Mouse (Mus musculus) small intestine, adult 2 months (tissue): ENCODE results near the gene Akt2. TPM values are rescaled to one million over a fixed set of nuclear protein-coding genes. Genes with fewer than 3 reads are reported as not detected.

ENCODE experiments used
- H3K27ac ChIP-seq: fragments of 200-500 bp; 2 replicates; pipeline ENCODE4 v1.5.1; 2012; ENCODE audit warnings: low read depth, low read length, control low read depth, inconsistent platforms; ENCODE audit not compliant: insufficient read depth
- H3K27me3 ChIP-seq: fragments of 200-500 bp; 2 replicates; pipeline ENCODE4 v1.6.1; 2012; ENCODE audit warnings: mild to moderate bottlenecking, moderate library complexity, low read length, inconsistent platforms; ENCODE audit not compliant: control insufficient read depth, insufficient read depth
- H3K36me3 ChIP-seq: fragments of 200-500 bp; 2 replicates; pipeline ENCODE4 v1.6.1; 2012; ENCODE audit warnings: mild to moderate bottlenecking, low read length, control low read depth, inconsistent platforms; ENCODE audit not compliant: control insufficient read depth, insufficient read depth
- H3K4me1 ChIP-seq: fragments of 200-500 bp; 2 replicates; pipeline ENCODE4 v1.6.1; 2012; ENCODE audit warnings: low read length, inconsistent platforms, mixed read lengths; ENCODE audit not compliant: control insufficient read depth, insufficient read depth, insufficient read length
- H3K4me3 ChIP-seq: fragments of 200-500 bp; 2 replicates; pipeline ENCODE4 v1.5.1; 2012; ENCODE audit warnings: low read depth, mild to moderate bottlenecking, control low read depth, inconsistent platforms, low read length, moderate library complexity
- CTCF ChIP-seq: fragments of 200-500 bp; IDR thresholded peaks from 2 replicates; pipeline ENCODE4 v1.5.1; 2012; ENCODE audit warnings: low read depth, mild to moderate bottlenecking, control low read depth, inconsistent platforms, low read length, moderate library complexity, mixed read lengths; ENCODE audit not compliant: insufficient replicate concordance, insufficient read length; ENCODE audit errors: extremely low read depth
- POLR2A ChIP-seq: fragments of 200-500 bp; IDR thresholded peaks from 2 replicates; pipeline ENCODE4 v1.6.1; 2012; ENCODE audit warnings: low read depth, mild to moderate bottlenecking, control low read depth, inconsistent platforms, low read length, moderate library complexity
- WGBS: fragments of 180-500 bp; shearing (Covaris S2); methylation state at CpG from one replicate; pipeline ENCODE4 v1.1.7; 2018; 5-methylcytosine and 5-hydroxymethylcytosine counted together
- polyA plus RNA-seq: library from polyadenylated mRNA; depleted of rRNA; stranded (reverse); fragments of >200 nt; gene quantifications from 2 replicates; pipeline ENCODE4 v1.2.3, GENCODE M21; 2012

The Akt2 gene
- polyA plus RNA-seq, 1 experiment = 34.1 TPM

DNA sequence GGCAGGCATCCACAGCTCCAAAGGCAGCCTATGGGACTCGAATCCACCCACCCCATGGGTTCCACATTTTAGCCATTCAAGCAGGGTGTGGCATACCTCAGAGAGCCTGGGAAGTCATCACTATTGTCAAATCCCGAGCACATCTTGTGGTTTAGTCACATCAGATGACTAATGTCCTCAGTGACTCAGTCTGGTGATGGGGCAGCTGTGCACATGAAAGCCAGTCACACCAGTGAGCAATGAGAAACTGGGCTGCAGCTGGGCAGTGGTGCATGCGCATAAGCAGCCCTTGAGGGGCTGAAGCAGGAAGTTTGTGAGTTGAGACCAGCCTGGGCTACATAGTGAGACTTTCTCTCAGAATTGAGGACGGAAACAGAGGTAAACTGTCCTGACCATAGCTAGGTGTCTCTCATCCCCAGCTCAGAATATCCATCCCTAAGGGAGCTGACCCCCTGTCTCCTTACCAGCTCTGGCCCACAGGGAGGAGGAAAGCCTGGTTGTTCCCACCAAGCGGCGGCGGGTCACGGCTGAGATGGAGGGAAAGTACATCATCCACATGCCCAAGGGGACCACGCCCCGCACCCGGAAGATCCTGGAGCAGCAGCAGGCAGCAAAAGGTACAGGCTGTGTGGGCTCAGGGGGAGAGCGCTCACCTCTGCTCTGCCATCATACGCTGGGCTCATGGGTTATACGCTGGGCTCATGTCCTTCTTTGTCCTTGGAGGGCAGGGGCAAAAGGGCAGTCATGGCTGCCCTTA is 17.1 kb upstream of the Akt2 start:
- Histone ChIP-seq H3K4me3 (no peak overlapping the region), H3K27ac (no peak overlapping the region), H3K4me1 (no peaks in the 10 kb centered on the region; the same call in 1 of the 2 replicates), H3K27me3 (no peaks in the 10 kb centered on the region), H3K36me3 (peaks cover 23% of the 10 kb centered on the region)
- whole genome bisulfite sequencing = 90% methylated on average over 14 of the region's 14 CpGs
- TF ChIP-seq POLR2A (no peak), CTCF (no peak)

DNA sequence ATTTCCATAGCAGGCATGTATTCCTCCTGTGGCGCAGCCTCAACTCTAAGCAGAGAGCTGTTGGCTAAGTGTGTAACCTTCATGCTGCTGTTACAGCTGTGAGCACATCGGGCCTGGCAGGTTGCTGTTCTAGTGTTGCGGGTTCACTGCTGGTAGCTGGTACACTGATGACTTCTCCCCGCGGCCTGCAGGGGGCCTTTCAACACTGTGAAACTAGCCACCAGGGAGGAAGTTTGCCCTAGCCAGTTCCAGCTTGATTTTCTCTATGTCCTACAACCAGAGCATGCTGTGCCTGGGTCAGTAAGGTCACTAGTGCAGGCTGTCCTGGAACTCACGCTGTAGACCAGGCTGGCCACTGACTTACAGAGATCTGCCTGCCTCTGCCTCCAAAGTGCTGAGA is 14.4 kb upstream of the Akt2 start:
- Histone ChIP-seq H3K27me3 (no peaks in the 10 kb centered on the region), H3K4me3 (no peak overlapping the region), H3K27ac (no peak overlapping the region), H3K4me1 (no peaks in the 10 kb centered on the region; the same call in 1 of the 2 replicates), H3K36me3 (peaks cover 36% of the 10 kb centered on the region)
- 61% methylated on average over 6 of the region's 6 CpGs for WGBS
- no peak for TF ChIP-seq POLR2A
- TF ChIP-seq CTCF = peak; percentile 60; the same call in 1 of the 2 replicates

DNA sequence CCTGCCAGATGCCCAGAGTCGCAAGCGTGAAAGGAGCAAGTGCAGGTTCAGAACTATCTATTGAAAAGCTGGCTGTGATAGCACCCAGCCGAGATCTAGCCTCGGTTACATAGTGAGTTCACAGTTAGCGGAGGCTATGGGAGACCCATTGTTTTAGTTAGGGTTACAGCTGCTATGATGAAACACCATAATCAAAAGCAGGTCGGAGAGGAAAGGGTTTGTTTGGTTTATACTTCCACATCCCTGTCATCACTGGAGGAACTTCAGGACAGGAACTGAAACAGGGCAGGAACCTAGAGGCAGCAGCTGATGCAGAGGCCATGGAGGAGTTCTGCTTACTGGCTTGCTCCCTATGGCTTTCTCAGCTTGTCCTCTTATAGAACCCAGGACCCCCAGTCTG is 13.8 kb upstream of the Akt2 start:
- Histone ChIP-seq H3K4me1 (no peaks in the 10 kb centered on the region), H3K27me3 (no peaks in the 10 kb centered on the region), H3K4me3 (no peak overlapping the region), H3K36me3 (peaks cover 40% of the 10 kb centered on the region), H3K27ac (no peak overlapping the region)
- TF ChIP-seq CTCF (no peak), POLR2A (no peak)
- 89% methylated on average over 6 of the region's 6 CpGs for WGBS

DNA sequence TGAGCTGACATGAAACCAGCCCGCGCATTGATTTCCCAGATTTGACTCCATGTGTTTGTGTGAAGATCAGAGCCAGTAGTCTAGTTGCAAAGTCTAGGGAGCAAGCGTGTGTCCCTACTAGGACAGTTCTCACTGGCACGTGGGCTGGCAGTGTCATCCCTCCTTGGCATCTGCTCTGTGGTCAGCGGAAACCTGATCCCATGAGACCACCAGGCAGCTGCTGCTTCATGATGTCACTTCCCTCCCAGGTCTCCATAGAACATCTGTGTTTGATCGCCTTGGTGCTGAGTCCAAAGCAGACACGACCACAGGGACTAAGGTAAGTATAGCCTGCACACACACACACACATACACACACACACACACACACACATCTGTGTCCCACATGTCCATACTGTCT is 12.9 kb upstream of the Akt2 start:
- no peaks in the 10 kb centered on the region for H3K27me3 ChIP-seq
- TF ChIP-seq CTCF (no peak), POLR2A (no peak)
- WGBS = 90% methylated on average over 7 of the region's 7 CpGs
- peaks cover 40% of the 10 kb centered on the region for H3K36me3 ChIP-seq
- no peak overlapping the region for H3K27ac ChIP-seq
- no peaks in the 10 kb centered on the region for H3K4me1 ChIP-seq
- no peak overlapping the region for H3K4me3 ChIP-seq

DNA sequence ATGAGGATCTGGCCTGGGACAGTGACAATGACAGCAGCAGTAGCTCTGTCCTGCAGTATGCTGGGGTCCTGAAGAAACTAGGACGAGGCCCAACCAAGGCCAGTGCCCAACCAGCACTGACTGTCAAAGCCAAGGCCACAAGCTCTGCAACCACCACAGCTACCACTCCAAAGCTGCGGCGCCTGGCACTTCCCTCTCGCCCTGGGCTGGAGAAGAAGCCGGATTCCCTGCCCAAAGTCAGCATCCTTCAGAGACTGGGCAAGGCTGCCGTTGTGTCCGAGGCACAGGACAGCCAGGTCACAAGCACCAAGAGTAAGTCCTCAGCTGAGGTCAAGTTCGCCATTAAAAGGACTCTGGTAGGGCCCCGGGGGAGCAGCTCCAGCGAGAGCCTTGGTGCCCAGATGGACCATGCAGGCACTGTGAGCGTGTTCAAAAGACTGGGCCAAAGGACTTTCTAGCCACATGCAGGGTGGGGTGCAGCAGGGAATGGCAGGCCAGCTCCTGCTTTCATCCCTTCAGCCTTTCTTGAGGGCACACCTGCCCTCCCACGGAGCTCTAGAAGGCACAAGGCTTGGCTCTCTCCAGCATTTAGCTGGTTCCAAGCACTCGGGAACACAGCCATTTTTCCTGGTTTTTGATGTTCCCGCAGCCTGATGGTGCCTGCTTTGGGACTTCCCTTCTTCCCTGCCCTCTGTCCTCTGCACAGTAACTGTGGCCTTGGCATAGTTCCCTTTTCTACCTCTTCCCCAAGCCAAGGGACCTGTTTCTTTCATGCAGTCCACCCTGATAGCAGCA is 10.8 kb upstream of the Akt2 start:
- WGBS = 90% methylated on average over 14 of the region's 14 CpGs
- Histone ChIP-seq H3K36me3 (peaks cover 39% of the 10 kb centered on the region), H3K4me3 (no peak overlapping the region), H3K4me1 (no peaks in the 10 kb centered on the region), H3K27me3 (no peaks in the 10 kb centered on the region), H3K27ac (no peak overlapping the region)
- TF ChIP-seq POLR2A (no peak), CTCF (no peak)

DNA sequence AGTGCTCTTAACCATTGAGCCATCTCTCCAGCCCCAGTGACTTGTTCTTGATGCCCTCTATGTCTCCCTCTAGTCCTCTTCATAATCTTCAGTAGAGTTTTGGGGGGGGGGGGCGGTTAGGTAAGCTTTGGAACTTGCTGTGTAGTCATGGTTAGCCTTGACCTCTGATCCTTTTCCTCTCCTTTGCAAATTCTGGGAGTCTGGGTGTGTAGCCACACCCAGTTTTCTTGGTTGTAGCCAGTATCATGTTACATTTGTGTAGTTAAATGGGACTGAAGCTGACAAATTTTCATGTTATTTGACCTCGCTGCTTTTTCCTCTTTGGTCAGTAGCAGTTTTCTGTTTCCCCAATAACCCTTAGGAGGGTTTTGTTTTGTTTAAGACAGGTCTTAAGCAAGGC is 4.5 kb upstream of the Akt2 start:
- Histone ChIP-seq H3K27ac (no peak overlapping the region), H3K36me3 (peaks cover 4% of the 10 kb centered on the region; the same call in 1 of the 2 replicates), H3K27me3 (no peaks in the 10 kb centered on the region), H3K4me3 (no peak overlapping the region), H3K4me1 (no peaks in the 10 kb centered on the region)
- 76% methylated on average over 2 of the region's 2 CpGs for WGBS
- TF ChIP-seq CTCF (no peak), POLR2A (no peak)

DNA sequence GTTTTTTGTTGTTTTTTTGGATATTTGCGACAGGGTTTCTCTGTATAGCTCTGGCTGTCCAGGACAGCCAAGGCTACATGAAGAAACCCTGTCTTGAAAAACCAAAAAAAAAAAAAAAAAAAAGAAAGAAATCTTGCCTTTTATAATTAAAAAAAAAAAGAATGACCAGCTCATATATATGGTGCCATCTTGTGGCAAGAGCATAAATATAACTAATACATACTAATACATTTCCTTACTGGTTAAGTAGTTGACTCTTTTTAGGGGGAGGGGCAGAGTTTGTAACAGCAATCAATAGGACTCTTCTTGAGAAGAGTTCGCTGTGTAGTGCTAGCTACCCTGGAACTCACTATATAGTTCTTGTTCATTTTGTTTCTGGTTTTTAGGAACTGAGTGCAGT is 3.6 kb upstream of the Akt2 start:
- H3K36me3 ChIP-seq = no peaks in the 10 kb centered on the region
- TF ChIP-seq POLR2A = no peak
- TF ChIP-seq CTCF = no peak
- H3K4me3 ChIP-seq = no peak overlapping the region
- 79% methylated on average over 2 of the region's 2 CpGs for WGBS
- H3K4me1 ChIP-seq = no peaks in the 10 kb centered on the region
- H3K27me3 ChIP-seq = no peaks in the 10 kb centered on the region
- no peak overlapping the region for H3K27ac ChIP-seq
